Mouse (Mus musculus) left cerebral cortex, postnatal 36 days (tissue): ENCODE data around the gene Rbms2. TPM values are rescaled to one million over a fixed set of nuclear protein-coding genes. Genes with fewer than 3 reads are reported as not detected.
A peak's percentile ranks its signal among the peaks of the same experiment; 100 is the strongest.

ENCODE experiments used
- microRNA-seq: library from miRNA; unstranded; fragments of <30 nt; microRNA quantifications from one replicate; pipeline ENCODE4 v1.2.0, GENCODE M21; 2022
- total RNA-seq, 2 experiments: library from RNA; stranded (reverse); gene quantifications; 2 replicates each; pipeline ENCODE4 v1.2.3; 2021

Gene Rbms2
- total RNA-seq, 2 experiments from 2014 or later, result 12.1 to 15.6 TPM

Small RNAs within 50 kb of the gene (microRNA-seq; reads per million reads assigned to microRNA genes)
- gene Mir677, result 13.2 reads per million, percentile 33 among the genes with 10 or more reads in this experiment

Other genes with a start within 250 kb of the Rbms2 start
- gene Hsd17b6, start 172.7 kb downstream of the Rbms2 start, total RNA-seq, result not detected
- 1 to 10 TPM; 6.7 to 7.2 TPM for gene Prim1, start 165.1 kb downstream of the Rbms2 start, total RNA-seq
- gene Naca, start 144.7 kb downstream of the Rbms2 start, total RNA-seq, result 100 to 1,000 TPM; 292 to 297 TPM
- 100 to 1,000 TPM; 120 to 131 TPM for gene Ptges3, start 121.3 kb downstream of the Rbms2 start, total RNA-seq
- 1,000 to 10,000 TPM; 1,550 to 1,901 TPM for gene Atp5b, start 97.0 kb downstream of the Rbms2 start, total RNA-seq
- 10 to 100 TPM; 31.6 to 44.5 TPM for gene Baz2a, start 88.7 kb downstream of the Rbms2 start, total RNA-seq
- 10 to 100 TPM; 31.3 to 33.2 TPM for gene Gls2, start 14.2 kb upstream of the Rbms2 start, total RNA-seq
- gene Spryd4, start 31.5 kb upstream of the Rbms2 start, total RNA-seq, result 10 to 100 TPM in 1 of 2 experiments, 1 to 10 TPM in 1; 9.2 to 10.2 TPM
- not detected for gene Mip, start 45.5 kb upstream of the Rbms2 start, total RNA-seq
- 1 to 10 TPM; 5.6 to 5.9 TPM for gene Timeless, start 51.8 kb upstream of the Rbms2 start, total RNA-seq
- gene Apon, start 73.8 kb upstream of the Rbms2 start, total RNA-seq, result not detected
- gene Apof, start 88.4 kb upstream of the Rbms2 start, total RNA-seq, result not detected
- gene Stat2, start 90.3 kb upstream of the Rbms2 start, total RNA-seq, result 10 to 100 TPM; 24.0 to 35.6 TPM
- under 1 TPM; 0.27 to 0.29 TPM for gene Il23a, start 118.5 kb upstream of the Rbms2 start, total RNA-seq
- 10 to 100 TPM; 11.3 to 17.2 TPM for gene Pan2, start 123.0 kb upstream of the Rbms2 start, total RNA-seq
- gene Cnpy2, start 142.2 kb upstream of the Rbms2 start, total RNA-seq, result 10 to 100 TPM; 62.9 to 74.4 TPM
- gene Cs, start 157.4 kb upstream of the Rbms2 start, total RNA-seq, result 100 to 1,000 TPM; 214 to 231 TPM
- gene Coq10a, start 188.7 kb upstream of the Rbms2 start, total RNA-seq, result 10 to 100 TPM; 62.0 to 63.2 TPM
- 10 to 100 TPM; 49.3 to 61.7 TPM for gene Ankrd52, start 196.8 kb upstream of the Rbms2 start, total RNA-seq
- not detected for gene Slc39a5, start 220.9 kb upstream of the Rbms2 start, total RNA-seq
- 10 to 100 TPM; 88.8 to 91.6 TPM for gene Nabp2, start 231.2 kb upstream of the Rbms2 start, total RNA-seq
- 10 to 100 TPM; 75.8 to 78.1 TPM for gene Rnf41, start 231.4 kb upstream of the Rbms2 start, total RNA-seq